Mouse (Mus musculus): ENCODE results near the gene B4galnt1.
"Not testable (repeated sequence)": the region's sequence is repeated elsewhere in the genome, so short reads cannot be mapped to it uniquely, and the experiment has no call there.

The B4galnt1 gene

GRCm38 (mm10) chr10:127141500-127141899 lies 23.5 kb upstream of the B4galnt1 start:
- DNase-seq (ENCODE audit: extremely low spot score, low read depth, low spot score), result no peak

GRCm38 (mm10) chr10:127143228-127143627 lies 21.8 kb upstream of the B4galnt1 start:
- no peak for DNase-seq (ENCODE audit: extremely low spot score, low read depth, low spot score)

GRCm38 (mm10) chr10:127144536-127144935 lies 20.5 kb upstream of the B4galnt1 start:
- no peak for DNase-seq (ENCODE audit: extremely low spot score, low read depth, low spot score)

GRCm38 (mm10) chr10:127145303-127145702 lies 19.7 kb upstream of the B4galnt1 start:
- no peak for DNase-seq (ENCODE audit: extremely low spot score, low read depth, low spot score)

DNA sequence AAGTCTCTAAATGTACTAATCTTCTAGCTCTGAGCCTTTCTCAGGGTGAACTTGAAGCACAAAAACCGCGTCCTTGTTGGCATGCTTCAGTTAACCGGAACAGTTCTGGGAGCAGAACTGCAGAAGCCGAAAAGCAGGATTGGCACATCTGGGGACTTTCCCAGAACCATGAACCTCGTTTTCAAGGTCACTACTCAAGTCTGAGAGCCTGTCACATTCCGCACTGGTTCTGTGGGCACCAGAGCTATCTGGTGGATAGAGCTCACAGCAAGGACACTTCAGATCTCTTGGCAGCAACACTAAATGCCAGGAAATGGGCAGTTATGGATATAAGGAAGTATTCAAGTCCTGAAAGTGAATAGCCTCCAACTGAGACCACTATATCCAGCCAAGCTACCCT lies 17.9 kb upstream of the B4galnt1 start:
- no peak for DNase-seq (ENCODE audit: extremely low spot score, low read depth, low spot score)

DNA sequence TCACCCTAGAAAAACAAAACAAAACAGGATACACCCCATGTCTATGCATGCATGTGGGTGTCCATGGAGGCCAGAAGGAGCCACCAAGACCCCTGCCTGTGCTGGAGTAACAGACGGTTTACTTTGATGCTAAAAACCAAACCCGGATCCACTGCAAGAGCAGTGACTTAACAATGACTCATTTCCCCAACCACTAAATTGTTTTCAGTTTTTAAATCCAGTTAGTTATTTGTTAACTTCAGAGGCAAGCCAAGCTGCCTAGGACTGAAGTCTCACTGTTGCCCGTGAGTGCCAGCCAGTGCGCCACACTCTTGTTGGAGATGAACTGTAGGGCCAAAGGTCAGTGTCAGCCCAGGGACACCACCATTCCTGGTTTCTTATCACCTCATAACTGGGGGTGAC lies 14.6 kb upstream of the B4galnt1 start:
- no peak for DNase-seq (ENCODE audit: extremely low spot score, low read depth, low spot score)

DNA sequence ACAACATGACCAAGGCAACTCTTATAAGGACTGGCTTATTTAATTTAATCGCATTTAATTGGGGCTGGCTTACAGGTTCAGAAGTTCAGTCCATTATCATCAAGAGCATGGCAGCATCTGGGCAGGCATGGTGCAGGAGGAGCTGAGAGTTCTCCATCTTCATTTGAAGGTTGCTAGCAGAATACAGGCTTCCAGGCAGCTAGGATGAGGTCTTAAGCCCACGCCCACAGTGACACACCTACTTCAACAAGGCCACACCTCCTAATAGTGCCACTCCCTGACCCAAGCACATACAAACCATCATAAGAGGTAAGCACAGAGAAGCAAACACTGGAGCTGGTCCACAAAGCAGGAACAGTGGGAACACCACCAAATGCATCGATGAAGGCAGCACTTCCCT lies 13.8 kb upstream of the B4galnt1 start:
- not testable (repeated sequence) for DNase-seq (ENCODE audit: extremely low spot score, low read depth, low spot score)

GRCm38 (mm10) chr10:127152556-127152955 lies 12.5 kb upstream of the B4galnt1 start:
- DNase-seq (ENCODE audit: extremely low spot score, low read depth, low spot score), result not testable (repeated sequence)

GRCm38 (mm10) chr10:127153323-127153722 lies 11.7 kb upstream of the B4galnt1 start:
- no peak for DNase-seq (ENCODE audit: extremely low spot score, low read depth, low spot score)

DNA sequence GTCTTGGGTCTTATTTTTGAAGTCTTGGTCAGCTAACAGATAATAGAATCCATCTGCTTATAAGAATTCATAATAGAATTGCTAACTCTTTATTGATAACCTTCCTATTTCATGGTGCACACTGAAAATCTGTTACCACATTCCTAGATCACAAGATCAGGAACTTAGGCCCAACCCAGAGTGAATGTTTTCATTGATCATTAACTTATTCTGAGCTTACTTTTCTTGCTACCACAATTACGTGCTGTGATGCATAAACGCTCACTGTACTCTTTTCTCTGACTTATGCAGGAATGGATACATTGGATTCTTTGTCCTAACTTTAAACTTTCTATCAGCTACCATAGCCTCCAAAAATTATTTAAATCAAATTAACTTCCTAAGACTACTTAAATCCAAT lies 10.8 kb upstream of the B4galnt1 start:
- no peak for DNase-seq (ENCODE audit: extremely low spot score, low read depth, low spot score)

- DNase-seq (ENCODE audit: extremely low spot score, low read depth, low spot score), result no peak
These were observed 10.4 kb upstream of the B4galnt1 start for GRCm38 (mm10) chr10:127154652-127155051.

- DNase-seq (ENCODE audit: extremely low spot score, low read depth, low spot score), result no peak
These were observed 8.9 kb upstream of the B4galnt1 start for GRCm38 (mm10) chr10:127156089-127156488.

- DNase-seq (ENCODE audit: extremely low spot score, low read depth, low spot score), result no peak
These were observed 8.5 kb upstream of the B4galnt1 start for GRCm38 (mm10) chr10:127156511-127156910.

GRCm38 (mm10) chr10:127158471-127158870 lies 6.6 kb upstream of the B4galnt1 start:
- DNase-seq (ENCODE audit: extremely low spot score, low read depth, low spot score), result no peak

DNA sequence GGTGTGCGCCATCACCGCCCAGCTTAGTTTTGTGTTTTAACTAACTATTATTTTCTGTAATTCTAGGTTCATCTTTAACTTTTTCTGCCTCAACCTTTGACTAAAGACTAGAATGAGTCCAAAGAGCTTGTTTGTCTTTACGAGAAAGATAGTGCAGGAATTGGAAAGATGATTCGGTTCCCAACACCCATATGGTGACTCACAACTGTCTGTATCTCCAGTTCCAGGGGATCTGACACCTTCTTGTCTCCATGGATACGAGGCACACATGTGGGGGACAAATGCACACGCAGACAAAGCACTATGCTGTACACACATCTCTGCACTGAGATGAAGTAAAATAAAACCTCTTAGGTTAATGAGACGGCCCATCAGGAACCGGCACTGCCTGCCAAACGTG lies 4.9 kb upstream of the B4galnt1 start:
- no peak for DNase-seq (ENCODE audit: extremely low spot score, low read depth, low spot score)

GRCm38 (mm10) chr10:127160728-127161127 lies 4.3 kb upstream of the B4galnt1 start:
- no peak for DNase-seq (ENCODE audit: extremely low spot score, low read depth, low spot score)

DNA sequence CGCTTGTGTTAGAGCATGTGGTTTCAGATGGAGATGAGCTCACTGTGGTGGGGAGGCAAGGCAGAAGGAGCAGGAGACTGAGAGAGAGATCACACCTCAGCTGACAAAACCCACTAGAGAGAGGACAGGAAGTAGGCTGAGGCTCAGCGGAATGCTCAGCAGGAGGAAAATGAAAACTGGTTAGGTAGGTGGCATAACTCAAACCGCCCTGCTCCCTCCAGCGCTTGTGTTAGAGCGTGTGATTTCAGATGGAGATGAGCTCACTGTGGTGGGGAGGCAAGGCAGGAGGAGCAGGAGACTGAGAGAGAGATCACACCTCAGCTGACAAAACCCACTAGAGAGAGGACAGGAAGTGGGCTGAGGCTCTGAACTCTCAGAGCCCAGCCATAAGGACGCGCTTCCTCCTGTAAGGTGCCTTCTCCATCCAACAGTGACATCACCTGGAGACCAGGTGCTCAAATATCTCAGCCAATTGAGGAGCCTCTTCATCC lies 2.2 kb upstream of the B4galnt1 start:
- DNase-seq (ENCODE audit: extremely low spot score, low read depth, low spot score), result not testable (repeated sequence)

DNA sequence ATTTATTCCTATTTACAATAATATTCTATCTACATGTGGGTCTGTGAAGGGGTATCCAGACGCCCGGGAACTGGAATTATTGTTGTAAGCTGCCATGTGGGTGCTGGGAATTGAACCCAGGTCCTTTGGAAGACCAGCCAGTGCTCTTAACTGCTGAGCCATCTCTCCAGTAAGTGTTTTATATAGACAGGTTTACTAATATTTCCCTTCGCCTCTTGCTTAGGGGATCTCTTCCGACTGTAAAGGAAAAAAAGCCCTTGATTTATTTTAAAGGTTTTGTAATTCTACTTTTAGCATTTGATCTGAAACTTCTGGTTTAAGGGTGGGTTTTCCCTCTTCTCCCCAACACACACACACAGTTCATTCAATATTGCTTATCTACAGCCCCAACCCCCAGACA lies 835 bp upstream of the B4galnt1 start:
- no peak for DNase-seq (ENCODE audit: extremely low spot score, low read depth, low spot score)

- no peak for DNase-seq (ENCODE audit: extremely low spot score, low read depth, low spot score)
These were observed 279 bp downstream of the B4galnt1 start for GRCm38 (mm10) chr10:127165354-127165653.

DNA sequence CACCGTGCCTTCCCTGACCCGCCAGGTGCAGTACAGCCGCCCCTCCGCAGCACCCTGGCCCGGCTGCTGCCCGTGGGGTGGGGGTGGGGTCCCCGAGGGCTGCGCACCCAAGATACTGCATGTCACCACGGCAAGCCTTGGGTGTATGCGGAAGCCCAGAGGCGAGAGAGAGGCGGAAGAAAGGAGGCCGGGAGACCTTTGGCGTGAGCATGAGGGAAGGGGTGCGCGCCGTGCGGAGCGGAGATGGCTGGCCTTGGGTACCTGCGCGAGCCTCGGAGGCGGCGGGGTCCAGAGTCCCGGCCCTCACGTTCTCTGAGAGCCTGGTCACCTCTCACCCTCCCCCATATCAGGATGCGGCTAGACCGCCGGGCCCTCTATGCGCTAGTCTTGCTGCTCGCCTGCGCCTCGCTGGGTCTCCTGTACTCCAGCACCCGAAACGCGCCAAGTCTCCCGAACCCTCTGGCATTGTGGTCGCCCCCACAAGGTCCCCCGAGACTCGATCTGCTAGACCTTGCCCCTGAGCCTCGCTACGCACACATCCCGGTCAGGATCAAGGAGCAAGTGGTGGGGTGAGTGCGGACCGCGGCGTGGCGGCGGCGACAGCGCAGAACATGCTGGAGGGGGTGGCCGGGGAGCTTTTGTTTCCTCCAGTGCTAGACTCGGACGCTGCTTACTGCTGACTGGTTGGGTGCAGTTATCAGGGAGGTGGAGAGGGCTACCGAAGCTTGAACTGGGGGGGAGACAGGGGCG lies 804 bp downstream of the B4galnt1 start:
- DNase-seq (ENCODE audit: extremely low spot score, low read depth, low spot score), result no peak

DNA sequence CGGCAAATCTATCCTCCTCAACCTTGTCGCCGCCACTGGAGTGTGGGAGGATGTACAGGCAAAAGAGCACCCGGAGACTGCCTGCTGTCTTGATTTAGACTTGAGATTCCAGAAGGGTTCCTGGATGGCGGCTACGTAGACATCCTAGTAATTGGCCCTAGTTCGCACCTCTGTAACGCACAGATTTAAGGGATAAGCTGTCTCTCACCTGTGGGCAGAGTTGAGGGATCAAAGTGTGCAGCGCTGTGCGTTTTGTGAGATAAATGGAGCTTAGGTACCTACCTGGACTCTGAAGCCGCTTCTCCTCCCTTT lies 1.3 kb downstream of the B4galnt1 start:
- DNase-seq (ENCODE audit: extremely low spot score, low read depth, low spot score), result no peak

DNA sequence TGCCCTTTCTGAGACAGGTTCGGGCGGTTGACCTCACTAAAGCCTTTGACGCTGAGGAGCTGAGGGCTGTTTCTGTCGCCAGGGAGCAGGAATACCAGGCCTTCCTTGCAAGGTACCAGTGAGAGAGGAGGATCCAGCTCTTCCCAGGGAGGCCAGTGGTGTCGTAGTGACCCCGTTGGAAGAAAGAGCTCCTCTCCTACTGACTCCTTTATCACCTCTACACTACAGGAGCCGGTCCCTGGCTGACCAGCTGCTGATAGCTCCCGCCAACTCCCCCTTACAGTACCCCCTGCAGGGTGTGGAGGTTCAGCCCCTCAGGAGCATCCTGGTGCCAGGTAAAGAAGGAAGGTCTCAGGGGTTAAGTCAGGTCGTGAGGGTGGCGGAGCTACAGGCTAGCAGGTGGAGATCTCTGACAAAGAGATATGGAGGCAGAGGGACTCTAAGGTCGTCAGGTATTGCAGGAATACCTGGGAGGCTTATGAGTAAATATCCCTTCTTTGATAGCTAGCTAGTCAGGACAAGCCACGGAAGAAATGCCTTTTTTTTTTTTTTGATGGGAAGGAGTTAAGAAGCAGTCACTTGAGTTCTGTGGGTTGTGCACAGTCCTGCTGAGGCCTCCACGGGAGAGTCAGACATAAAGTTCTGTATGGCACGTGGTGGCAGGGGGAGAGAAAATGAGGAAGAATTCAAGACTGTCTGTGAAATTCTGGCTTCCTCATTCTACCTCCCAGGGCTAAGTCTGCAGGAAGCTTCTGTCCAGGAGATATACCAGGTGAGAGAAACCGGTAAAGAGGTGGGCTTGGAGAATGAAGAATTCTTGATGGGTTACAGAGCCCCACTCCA lies 2.0 kb downstream of the B4galnt1 start:
- DNase-seq (ENCODE audit: extremely low spot score, low read depth, low spot score), result no peak

Data from hindlimb bud, embryonic 11.5 days (tissue).